Mouse (Mus musculus): ENCODE measurements around the gene Cd300ld. TPM values are rescaled to one million over a fixed set of nuclear protein-coding genes. Genes with fewer than 3 reads are reported as not detected.
"Not testable (repeated sequence)": the region's sequence is repeated elsewhere in the genome, so short reads cannot be mapped to it uniquely, and the experiment has no call there.

Gene Cd300ld
- 0.21 and 0.26 TPM in 2 replicates for polyA plus RNA-seq (2015; fragmentation: Nextera tagmentation; extraction: Ambion mirVana)

DNA sequence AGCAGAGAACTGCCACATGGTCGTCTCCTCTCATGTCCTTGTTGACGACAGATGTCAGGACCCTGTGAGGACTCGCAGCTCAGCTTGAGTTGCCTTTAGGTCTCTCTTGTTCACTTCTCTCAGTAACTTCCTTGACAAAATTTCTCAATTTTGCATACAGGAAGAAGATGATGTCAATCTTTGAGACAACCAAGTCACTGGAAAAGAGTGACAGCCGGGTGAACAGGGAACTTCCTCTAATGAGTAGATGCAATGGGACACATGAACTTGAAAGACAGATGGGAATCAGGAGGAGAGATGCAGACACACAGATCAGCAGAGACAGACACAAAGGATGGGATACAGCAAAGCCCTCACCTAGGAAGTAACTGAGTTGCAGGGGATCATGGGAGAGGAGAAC lies at the start of gene Cd300ld:
Gene Cd300ld, minus strand, starts transcription at position 130 of the 400 bp plus-strand sequence.
- DNase-seq (ENCODE audit: low spot score): no peak

DNA sequence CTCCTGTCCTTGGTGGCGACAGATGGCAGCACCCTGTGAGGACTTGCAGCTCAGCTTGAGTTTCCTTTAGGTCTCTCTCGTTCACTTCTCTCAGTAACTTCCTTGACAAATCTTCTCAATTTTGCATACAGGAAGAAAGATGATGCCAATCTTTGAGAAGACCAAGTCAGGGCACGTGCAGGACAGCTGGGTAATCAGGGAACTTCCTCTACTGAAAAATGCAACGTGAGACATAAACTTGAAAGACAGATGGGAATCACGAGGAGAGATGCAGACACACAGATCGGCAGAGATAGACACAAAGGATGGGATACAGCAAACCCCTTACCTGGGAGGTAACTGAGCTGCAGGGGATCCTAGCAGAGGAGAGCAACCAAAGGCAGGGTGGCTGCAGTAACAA lies 47.9 kb upstream of the Cd300ld start, which contains the start of gene Cd300ld5:
Gene Cd300ld5, minus strand, starts transcription at position 101 of the 400 bp plus-strand sequence.
- not testable (repeated sequence) for DNase-seq (ENCODE audit: low spot score)

DNA sequence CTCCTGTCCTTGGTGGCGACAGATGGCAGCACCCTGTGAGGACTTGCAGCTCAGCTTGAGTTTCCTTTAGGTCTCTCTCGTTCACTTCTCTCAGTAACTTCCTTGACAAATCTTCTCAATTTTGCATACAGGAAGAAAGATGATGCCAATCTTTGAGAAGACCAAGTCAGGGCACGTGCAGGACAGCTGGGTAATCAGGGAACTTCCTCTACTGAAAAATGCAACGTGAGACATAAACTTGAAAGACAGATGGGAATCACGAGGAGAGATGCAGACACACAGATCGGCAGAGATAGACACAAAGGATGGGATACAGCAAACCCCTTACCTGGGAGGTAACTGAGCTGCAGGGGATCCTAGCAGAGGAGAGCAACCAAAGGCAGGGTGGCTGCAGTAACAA lies 37.2 kb upstream of the Cd300ld start, which contains the start of gene Cd300ld4:
Gene Cd300ld4, minus strand, starts transcription at position 101 of the 400 bp plus-strand sequence.
- DNase-seq (ENCODE audit: low spot score): not testable (repeated sequence)

DNA sequence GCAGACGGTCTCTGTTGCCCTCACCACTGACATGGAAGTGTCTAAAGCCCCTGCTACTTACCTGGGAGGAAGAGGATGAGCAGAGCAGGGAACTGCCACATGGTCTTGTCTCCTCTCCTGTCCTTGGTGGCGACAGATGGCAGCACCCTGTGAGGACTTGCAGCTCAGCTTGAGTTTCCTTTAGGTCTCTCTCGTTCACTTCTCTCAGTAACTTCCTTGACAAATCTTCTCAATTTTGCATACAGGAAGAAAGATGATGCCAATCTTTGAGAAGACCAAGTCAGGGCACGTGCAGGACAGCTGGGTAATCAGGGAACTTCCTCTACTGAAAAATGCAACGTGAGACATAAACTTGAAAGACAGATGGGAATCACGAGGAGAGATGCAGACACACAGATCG lies 26.4 kb upstream of the Cd300ld start, which contains the start of gene Cd300ld2:
Gene Cd300ld2, minus strand, starts transcription at position 101 of the 400 bp plus-strand sequence.
- not testable (repeated sequence) for DNase-seq (ENCODE audit: low spot score)

DNA sequence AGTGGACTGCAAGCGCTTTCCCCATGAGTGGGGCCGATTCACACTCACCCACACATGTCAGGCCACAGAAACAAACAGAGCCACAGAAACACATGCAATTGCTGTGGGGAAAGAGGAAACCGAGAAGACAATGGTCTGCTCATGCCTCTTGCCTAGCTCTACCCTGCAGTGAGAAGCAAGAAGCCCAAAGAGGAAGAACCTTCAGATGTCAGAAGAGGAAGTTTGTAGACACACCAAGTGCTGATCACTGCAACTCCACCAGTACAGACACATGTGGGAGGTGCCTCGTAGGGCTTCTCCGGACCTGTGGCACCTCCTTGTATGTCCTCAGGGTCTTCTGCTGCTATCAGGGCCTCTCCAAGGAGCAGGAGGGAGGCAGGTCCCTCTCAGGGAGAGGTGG lies 14.3 kb upstream of the Cd300ld start:
- DNase-seq (ENCODE audit: low spot score): no peak

DNA sequence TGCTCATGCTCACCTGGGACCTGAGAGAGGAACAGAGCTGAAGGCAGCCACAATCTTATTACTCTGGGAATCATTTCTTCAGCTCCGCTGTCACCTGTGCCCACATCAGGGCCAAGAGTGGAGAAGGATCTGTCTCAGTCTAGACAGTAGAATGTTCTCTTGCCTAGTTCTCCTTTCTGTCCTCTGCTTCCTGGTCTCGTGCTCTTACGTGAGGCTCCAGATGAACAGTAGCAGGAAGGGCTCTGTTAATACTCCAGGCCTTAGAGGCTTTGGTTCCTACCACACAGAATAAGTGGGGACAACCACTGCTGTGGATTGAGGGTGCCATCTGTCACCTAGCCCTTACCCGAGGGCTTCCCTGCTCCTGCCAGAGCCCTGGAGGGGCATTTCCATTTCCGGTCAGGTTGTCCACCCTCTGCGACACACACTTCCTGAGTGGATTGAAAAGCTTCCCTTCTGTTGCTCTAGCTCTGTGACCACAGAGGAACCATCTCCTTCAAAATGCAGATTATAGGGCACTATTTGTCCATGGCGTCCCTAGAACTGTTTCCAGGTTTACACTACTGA lies 11.8 kb upstream of the Cd300ld start, which contains the start of gene Cd300c2:
Gene Cd300c2, minus strand, starts transcription at position 407 of the 567 bp plus-strand sequence.
- DNase-seq (ENCODE audit: low spot score): no peak

DNA sequence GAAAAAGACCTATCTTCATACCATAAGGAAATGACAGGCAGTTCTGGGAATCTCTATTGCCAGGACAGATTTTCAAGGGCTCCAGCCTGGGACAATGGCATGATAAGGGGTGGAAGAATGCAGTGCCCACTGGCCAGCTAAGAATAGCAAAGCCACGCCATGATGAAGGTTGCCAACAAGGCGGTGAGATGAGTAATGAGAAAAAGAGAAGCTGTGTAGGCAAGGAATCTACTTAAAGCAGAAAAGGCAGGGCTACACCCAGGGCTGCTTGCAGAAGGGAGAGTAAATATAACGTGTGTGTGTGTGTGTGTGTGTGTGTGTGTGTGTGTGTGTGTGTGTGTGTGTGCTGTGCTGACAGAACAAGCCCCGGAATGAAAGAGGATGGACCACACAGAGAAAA lies 7.9 kb downstream of the Cd300ld start:
- no peak for DNase-seq (ENCODE audit: low spot score)

DNA sequence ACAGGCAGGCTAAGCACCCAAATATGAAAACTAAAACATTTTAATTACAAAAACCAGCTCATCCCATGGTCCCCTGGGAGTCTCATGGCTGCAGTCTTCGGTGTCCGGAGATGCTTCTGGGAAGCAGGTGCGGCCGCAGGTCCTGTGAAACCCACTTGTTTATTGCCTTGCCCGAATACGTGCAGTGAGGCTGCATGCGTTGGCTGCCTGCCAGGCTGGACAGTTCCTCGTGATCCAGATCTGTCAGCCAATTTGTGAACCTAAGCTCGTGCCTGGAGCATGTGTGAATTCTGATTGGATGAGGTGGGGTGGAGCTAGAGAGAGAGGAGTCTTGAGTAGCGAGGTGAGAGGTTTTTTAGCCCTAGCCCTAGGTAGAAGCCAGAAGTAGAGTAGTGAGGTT lies 17.0 kb downstream of the Cd300ld start:
- DNase-seq (ENCODE audit: low spot score): no peak

DNA sequence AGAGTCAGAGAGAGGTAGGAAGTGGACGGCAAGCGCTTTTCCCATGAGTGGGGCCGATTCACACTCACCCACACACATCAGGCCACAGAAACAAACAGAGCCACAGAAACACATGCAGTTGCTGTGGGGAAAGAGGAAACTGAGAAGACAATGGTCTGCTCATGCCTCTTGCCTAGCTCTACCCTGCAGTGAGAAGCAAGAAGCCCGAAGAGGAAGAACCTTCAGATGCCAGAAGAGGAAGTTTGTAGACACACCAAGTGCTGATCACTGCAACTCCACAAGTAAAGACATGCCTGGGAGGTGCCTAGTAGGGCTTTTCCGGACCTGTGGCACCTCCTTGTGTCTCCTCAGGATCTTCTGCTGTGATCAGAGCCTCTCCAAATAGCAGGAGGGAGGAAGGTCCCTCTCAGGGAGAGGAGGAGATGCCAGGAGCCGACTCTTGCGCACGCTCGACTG lies 20.9 kb downstream of the Cd300ld start, which contains the start of gene Cd300c:
Gene Cd300c, minus strand, starts transcription at position 406 of the 456 bp plus-strand sequence.
- no peak for DNase-seq (ENCODE audit: low spot score)

DNA sequence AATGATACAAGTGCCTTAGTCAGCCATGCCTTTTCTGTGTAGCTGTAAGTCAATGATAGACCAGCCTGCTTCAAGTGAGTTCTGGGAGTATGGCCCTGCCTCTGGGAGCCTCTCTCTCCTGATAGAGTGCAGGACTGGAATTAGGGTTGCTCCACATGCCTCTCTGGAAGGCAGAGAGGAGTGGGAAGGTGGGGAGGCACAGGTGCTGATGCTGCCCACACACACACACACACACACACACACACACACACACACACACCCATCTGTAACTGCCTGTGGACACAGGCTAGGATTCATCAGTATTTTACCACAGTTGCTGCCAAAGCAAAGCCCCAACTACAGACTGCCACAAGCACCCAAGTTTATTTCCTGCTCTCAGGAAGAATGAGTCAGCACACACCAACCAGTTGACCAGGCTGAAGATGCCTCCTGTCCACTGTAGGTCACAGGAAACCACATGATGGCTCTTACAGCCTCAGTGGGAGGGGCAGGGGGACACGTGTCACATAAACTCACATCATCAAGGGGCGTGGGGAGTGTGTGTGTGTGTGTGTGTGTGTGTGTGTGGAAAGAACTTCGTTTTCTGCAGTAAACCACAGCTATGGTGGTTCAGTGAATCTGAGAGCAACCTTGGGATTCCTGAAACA lies 24.4 kb downstream of the Cd300ld start:
- no peak for DNase-seq (ENCODE audit: low spot score)

DNA sequence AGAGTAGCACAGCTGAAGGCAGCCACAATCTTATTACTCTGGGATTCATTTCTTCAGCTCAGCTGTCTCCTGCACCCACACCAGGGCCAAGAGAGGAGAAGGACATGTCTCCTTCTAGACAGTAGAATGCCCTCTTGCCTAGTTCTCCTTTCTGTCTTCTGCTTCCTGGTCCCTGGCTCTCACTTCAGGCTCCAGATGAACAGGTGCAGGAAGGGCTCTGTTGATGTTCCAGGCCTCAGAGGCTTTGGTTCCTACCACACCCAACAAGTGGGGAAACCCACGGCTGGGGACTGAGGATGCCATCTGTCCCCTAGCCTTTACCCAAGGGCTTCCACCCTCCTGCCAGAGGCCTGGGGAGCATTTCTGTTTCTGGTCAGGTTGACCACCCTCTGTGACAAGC lies 29.4 kb downstream of the Cd300ld start:
- no peak for DNase-seq (ENCODE audit: low spot score)

DNA sequence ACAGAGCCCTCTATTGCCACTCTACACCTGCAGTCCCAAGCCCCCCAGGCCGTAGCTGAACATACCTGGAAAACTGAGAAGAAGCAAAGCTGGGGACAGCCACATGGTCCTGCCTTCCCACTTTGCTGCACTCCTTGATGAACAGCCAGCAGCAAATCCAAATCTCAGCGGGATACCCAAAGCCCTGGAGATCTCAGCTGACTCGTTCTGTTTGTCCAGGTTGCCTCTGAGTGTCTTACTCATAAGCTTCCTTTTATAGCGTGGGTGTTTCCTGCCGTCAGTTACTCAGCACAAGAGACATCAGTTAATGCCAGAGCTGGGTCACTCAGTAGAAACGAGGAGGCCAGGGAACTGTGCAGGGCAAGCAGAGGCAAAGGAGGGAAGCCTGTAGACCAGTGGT lies 55.6 kb downstream of the Cd300ld start, which contains the start of gene Cd300lb:
Gene Cd300lb, minus strand, starts transcription at position 243 of the 400 bp plus-strand sequence.
- DNase-seq (ENCODE audit: low spot score): no peak

DNA sequence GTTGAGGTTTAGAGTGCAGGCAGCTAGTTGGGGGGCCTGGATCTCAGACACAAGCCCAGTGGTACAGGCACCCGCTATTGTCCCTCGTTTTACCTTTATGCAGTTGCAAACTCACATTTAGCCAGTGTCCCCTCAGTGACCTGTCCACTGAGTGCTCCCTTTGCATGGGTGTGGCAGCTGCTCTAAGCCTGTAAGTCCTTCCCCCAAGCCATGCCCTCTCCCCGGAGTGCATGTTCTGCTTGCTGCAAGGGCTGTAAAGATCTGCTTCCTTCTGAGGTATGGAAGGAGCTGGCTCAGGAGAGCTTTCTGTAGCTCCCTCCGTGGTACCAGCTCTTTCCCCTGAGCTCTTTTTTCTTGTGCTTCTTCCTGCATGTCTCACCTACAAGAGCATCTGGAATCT lies 56.1 kb downstream of the Cd300ld start:
- no peak for DNase-seq (ENCODE audit: low spot score)

Other genes starting within 250 kb of the Cd300ld start
- gene Kif19a, start 224.5 kb downstream of the Cd300ld start, polyA plus RNA-seq (2015; fragmentation: Nextera tagmentation; extraction: Ambion mirVana): 0.09 TPM in 2 replicates
- gene Btbd17, start 194.0 kb downstream of the Cd300ld start, polyA plus RNA-seq (2015; fragmentation: Nextera tagmentation; extraction: Ambion mirVana): 0.14 TPM in 1 of 2 replicates, not detected in the other
- gene Gpr142, start 191.0 kb downstream of the Cd300ld start, polyA plus RNA-seq (2015; fragmentation: Nextera tagmentation; extraction: Ambion mirVana): not detected in 2 replicates
- gene Gprc5c, start 138.8 kb downstream of the Cd300ld start, polyA plus RNA-seq (2015; fragmentation: Nextera tagmentation; extraction: Ambion mirVana): 5.0 and 5.3 TPM in 2 replicates
- gene Cd300a, start 99.9 kb downstream of the Cd300ld start, polyA plus RNA-seq (2015; fragmentation: Nextera tagmentation; extraction: Ambion mirVana): 5.0 and 6.8 TPM in 2 replicates
- 0.15 and 0.29 TPM in 2 replicates for gene Cd300lb, start 55.5 kb downstream of the Cd300ld start, polyA plus RNA-seq (2015; fragmentation: Nextera tagmentation; extraction: Ambion mirVana)
- gene Cd300c, start 20.8 kb downstream of the Cd300ld start, polyA plus RNA-seq (2015; fragmentation: Nextera tagmentation; extraction: Ambion mirVana): 0.21 and 0.23 TPM in 2 replicates
- gene Cd300c2, start 12.0 kb upstream of the Cd300ld start, polyA plus RNA-seq (2015; fragmentation: Nextera tagmentation; extraction: Ambion mirVana): 7.7 and 8.0 TPM in 2 replicates
- not detected in 2 replicates for gene Cd300ld2, start 26.3 kb upstream of the Cd300ld start, polyA plus RNA-seq (2015; fragmentation: Nextera tagmentation; extraction: Ambion mirVana)
- 0.48 TPM in 1 of 2 replicates, not detected in the other for gene Cd300ld4, start 37.1 kb upstream of the Cd300ld start, polyA plus RNA-seq (2015; fragmentation: Nextera tagmentation; extraction: Ambion mirVana)
- gene Cd300ld5, start 47.8 kb upstream of the Cd300ld start, polyA plus RNA-seq (2015; fragmentation: Nextera tagmentation; extraction: Ambion mirVana): 0.49 TPM in 1 of 2 replicates, not detected in the other
- not detected in 2 replicates for gene Cd300ld3, start 58.5 kb upstream of the Cd300ld start, polyA plus RNA-seq (2015; fragmentation: Nextera tagmentation; extraction: Ambion mirVana)
- 0.05 and 0.18 TPM in 2 replicates for gene Cd300e, start 72.3 kb upstream of the Cd300ld start, polyA plus RNA-seq (2015; fragmentation: Nextera tagmentation; extraction: Ambion mirVana)
- gene Rab37, start 101.5 kb upstream of the Cd300ld start, polyA plus RNA-seq (2015; fragmentation: Nextera tagmentation; extraction: Ambion mirVana): 43.4 and 47.1 TPM in 2 replicates
- gene Cd300lf, start 144.1 kb upstream of the Cd300ld start, polyA plus RNA-seq (2015; fragmentation: Nextera tagmentation; extraction: Ambion mirVana): 0.76 and 2.0 TPM in 2 replicates
- 255 and 279 TPM in 2 replicates for gene Slc9a3r1, start 173.4 kb upstream of the Cd300ld start, polyA plus RNA-seq (2015; fragmentation: Nextera tagmentation; extraction: Ambion mirVana)
- 8.6 and 10.8 TPM in 2 replicates for gene Tmem104, start 197.6 kb upstream of the Cd300ld start, polyA plus RNA-seq (2015; fragmentation: Nextera tagmentation; extraction: Ambion mirVana)
- 19.3 and 20.1 TPM in 2 replicates for gene Nat9, start 197.9 kb upstream of the Cd300ld start, polyA plus RNA-seq (2015; fragmentation: Nextera tagmentation; extraction: Ambion mirVana)

Data from thymus, postnatal 0 days (tissue).